Mouse (Mus musculus) E14TG2a.4 (cell line): Measurements from ENCODE around the gene Ankrd54.

Experiments used
- H3K27me3 ChIP-seq: 2 replicates; pipeline ENCODE4 v1.6.1; 2014; ENCODE audit warnings: low read length, control low read depth; ENCODE audit not compliant: insufficient read depth
- H3K36me3 ChIP-seq: 2 replicates; pipeline ENCODE4 v1.6.1; 2014; ENCODE audit warnings: low read length, control low read depth; ENCODE audit not compliant: insufficient read depth
- H3K4me1 ChIP-seq: replicated peaks from 2 replicates; pipeline ENCODE4 v1.6.1; 2014; ENCODE audit warnings: low read depth, low read length, control low read depth
- H3K4me3 ChIP-seq: replicated peaks from 2 replicates; pipeline ENCODE4 v1.5.1; 2014; ENCODE audit warnings: mild to moderate bottlenecking, low read length
- H3K9me3 ChIP-seq: 2 replicates; pipeline ENCODE4 v1.6.1; 2014; ENCODE audit warnings: low read length, control low read depth
- CTCF ChIP-seq: conservative IDR thresholded peaks from 2 replicates; pipeline ENCODE4 v1.5.1; 2014; ENCODE audit warnings: low read length
- NANOG ChIP-seq: IDR thresholded peaks from 2 replicates; pipeline ENCODE4 v1.6.1; 2014; ENCODE audit warnings: borderline replicate concordance, low read length, mixed read lengths
- POU5F1 ChIP-seq: IDR thresholded peaks from 2 replicates; pipeline ENCODE4 v1.6.1; 2014; ENCODE audit warnings: low read length, borderline replicate concordance

The Ankrd54 gene

GRCm38 (mm10) chr15:79028823-79029484 lies 33.7 kb downstream of the Ankrd54 start:
- no peak for TF ChIP-seq NANOG
- Histone ChIP-seq H3K9me3 (no peaks in the 10 kb centered on the region), H3K4me1 (peaks cover 57% of the 10 kb centered on the region), H3K4me3 (peak overlapping the region; percentile 80), H3K36me3 (peaks cover 4% of the 10 kb centered on the region), H3K27me3 (peaks cover 56% of the 10 kb centered on the region)

- Histone ChIP-seq H3K4me1 (peaks cover 57% of the 10 kb centered on the region), H3K4me3 (peak within 1 kb of the TSS; percentile 80), H3K9me3 (no peaks in the 10 kb centered on the region), H3K36me3 (no peaks in the 10 kb centered on the region; the same call in 1 of the 2 replicates), H3K27me3 (peaks cover 62% of the 10 kb centered on the region)
- TF ChIP-seq NANOG (no peak), CTCF (no peak), POU5F1 (no peak)
Observed at GRCm38 (mm10) chr15:79028237-79028738, 34.4 kb downstream of the Ankrd54 start, which contains the start of gene H1f0. H1f0 (plus strand) TSS chr15:79028450.

DNA sequence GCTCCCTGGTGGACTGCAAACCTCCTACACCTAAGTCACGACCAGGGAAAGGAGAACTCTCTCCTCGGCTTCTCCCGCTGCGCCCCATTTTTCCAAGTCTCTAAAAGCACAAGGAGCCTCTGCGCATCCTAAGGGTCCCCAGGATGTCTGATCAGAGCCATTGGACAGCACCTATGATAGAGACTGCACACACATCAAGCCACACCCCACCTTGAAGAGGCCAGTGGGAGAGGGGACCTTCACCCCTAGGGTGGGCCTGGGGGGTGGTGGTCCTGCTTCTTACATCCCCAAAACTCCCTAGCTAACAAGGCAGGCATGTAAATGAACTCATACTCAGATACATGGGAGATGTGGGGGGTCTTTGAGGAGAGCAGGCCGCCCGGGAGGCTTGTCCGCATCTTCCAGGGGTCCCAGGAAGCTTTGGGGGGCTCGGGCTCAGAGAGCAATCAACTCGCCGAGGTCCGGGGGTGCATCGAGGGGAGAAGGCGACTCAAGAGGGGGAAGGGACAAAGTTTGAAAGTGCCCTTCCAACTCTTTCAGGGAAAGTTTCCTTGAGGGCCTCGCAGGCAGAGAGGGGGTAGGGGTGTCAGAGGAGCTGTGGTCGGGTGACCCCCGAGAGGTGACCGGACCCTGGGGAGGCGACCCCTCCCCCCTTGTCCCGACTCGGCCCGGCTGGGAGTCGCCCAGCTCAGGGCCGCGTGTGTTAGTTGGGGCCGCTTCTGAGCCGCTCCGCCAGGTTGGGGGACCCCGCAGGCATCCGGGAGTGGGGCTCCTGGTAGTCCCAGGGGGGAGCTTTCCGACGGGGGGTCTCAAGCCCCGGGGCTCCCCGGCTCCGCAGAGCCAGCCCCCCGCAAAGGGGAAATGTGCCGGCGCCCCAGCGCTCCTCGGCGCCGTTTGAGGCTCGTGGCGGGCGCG lies 35.1 kb downstream of the Ankrd54 start:
- TF ChIP-seq CTCF, result no peak
- TF ChIP-seq POU5F1, result no peak
- TF ChIP-seq NANOG, result no peak
- peaks cover 62% of the 10 kb centered on the region for H3K4me1 ChIP-seq
- H3K9me3 ChIP-seq, result no peaks in the 10 kb centered on the region
- peak overlapping the region; percentile 80 for H3K4me3 ChIP-seq
- no peaks in the 10 kb centered on the region; the same call in 1 of the 2 replicates for H3K36me3 ChIP-seq
- H3K27me3 ChIP-seq, result peaks cover 68% of the 10 kb centered on the region

- TF ChIP-seq POU5F1, result no peak
- TF ChIP-seq NANOG, result no peak
- TF ChIP-seq CTCF, result no peak
- Histone ChIP-seq H3K9me3 (no peaks in the 10 kb centered on the region), H3K27me3 (peaks cover 72% of the 10 kb centered on the region), H3K4me3 (peak overlapping the region; percentile 80), H3K36me3 (no peaks in the 10 kb centered on the region), H3K4me1 (peaks cover 67% of the 10 kb centered on the region)
Observed at GRCm38 (mm10) chr15:79026511-79027290, 36.0 kb downstream of the Ankrd54 start.

GRCm38 (mm10) chr15:79025687-79026308 lies 36.9 kb downstream of the Ankrd54 start:
- TF ChIP-seq NANOG (no peak), CTCF (no peak), POU5F1 (no peak)

DNA sequence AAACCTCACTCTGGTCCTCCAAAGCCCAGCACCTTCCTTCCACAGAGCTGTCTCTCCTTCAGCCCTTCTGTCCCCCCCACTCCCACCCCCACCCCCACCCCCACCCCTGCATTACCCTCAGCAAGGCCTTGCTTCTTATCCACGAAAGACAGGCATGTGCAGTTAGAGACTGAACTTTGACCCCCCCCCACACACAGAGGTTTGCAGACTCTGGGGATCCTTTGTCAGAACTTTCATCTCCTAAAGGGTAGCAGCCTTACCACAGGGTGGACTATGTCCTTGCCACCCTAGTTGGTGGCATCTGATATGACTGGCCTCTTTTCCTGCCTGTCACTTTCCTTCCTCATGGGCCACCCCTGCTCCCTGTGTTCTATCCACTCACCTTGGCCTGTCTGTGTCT lies 39.3 kb downstream of the Ankrd54 start:
- Histone ChIP-seq H3K9me3 (no peaks in the 10 kb centered on the region), H3K27me3 (peaks cover 54% of the 10 kb centered on the region), H3K4me1 (peaks cover 46% of the 10 kb centered on the region), H3K36me3 (no peaks in the 10 kb centered on the region), H3K4me3 (no peak overlapping the region)
- TF ChIP-seq CTCF (no peak), POU5F1 (no peak), NANOG (no peak)

More at GRCm38 (mm10) chr15:79025687-79026308, 36.9 kb downstream of the Ankrd54 start:
- peaks cover 58% of the 10 kb centered on the region for H3K4me1 ChIP-seq
- H3K9me3 ChIP-seq, result no peaks in the 10 kb centered on the region
- H3K36me3 ChIP-seq, result no peaks in the 10 kb centered on the region
- no peak overlapping the region for H3K4me3 ChIP-seq
- H3K27me3 ChIP-seq, result peaks cover 72% of the 10 kb centered on the region

GRCm38 (mm10) chr15:79022671-79023230 lies 39.9 kb downstream of the Ankrd54 start:
- H3K27me3 ChIP-seq, result peaks cover 52% of the 10 kb centered on the region

GRCm38 (mm10) chr15:79018886-79019285 lies 43.8 kb downstream of the Ankrd54 start:
- H3K27me3 ChIP-seq, result peaks cover 16% of the 10 kb centered on the region
- H3K4me1 ChIP-seq, result peaks cover 21% of the 10 kb centered on the region
- H3K4me3 ChIP-seq, result no peak overlapping the region
- no peaks in the 10 kb centered on the region for H3K36me3 ChIP-seq
- no peaks in the 10 kb centered on the region for H3K9me3 ChIP-seq
- TF ChIP-seq CTCF (peak; percentile 39), POU5F1 (no peak)

More at GRCm38 (mm10) chr15:79022671-79023230, 39.9 kb downstream of the Ankrd54 start:
- TF ChIP-seq POU5F1 (no peak), CTCF (no peak), NANOG (no peak)
- no peaks in the 10 kb centered on the region for H3K36me3 ChIP-seq
- peaks cover 45% of the 10 kb centered on the region for H3K4me1 ChIP-seq
- no peaks in the 10 kb centered on the region for H3K9me3 ChIP-seq
- H3K4me3 ChIP-seq, result 0 out of 2 replicates have a peak overlapping the region, but pooled peaks have one; percentile 32
